Mouse (Mus musculus) cerebellum, adult 2 months (tissue): ENCODE measurements around the gene Zmynd12.

Experiments used
- CTCF ChIP-seq: fragments of 200-500 bp; IDR thresholded peaks from 2 replicates; pipeline ENCODE4 v1.5.1; 2011; ENCODE audit warnings: low read depth, mild to moderate bottlenecking, control low read depth, low read length, moderate library complexity, borderline replicate concordance; ENCODE audit not compliant: insufficient read depth
- POLR2A ChIP-seq: fragments of 200-500 bp; IDR thresholded peaks from 2 replicates; pipeline ENCODE4 v1.6.1; 2011; ENCODE audit warnings: low read length, control low read depth, borderline replicate concordance; ENCODE audit not compliant: insufficient read depth

DNA sequence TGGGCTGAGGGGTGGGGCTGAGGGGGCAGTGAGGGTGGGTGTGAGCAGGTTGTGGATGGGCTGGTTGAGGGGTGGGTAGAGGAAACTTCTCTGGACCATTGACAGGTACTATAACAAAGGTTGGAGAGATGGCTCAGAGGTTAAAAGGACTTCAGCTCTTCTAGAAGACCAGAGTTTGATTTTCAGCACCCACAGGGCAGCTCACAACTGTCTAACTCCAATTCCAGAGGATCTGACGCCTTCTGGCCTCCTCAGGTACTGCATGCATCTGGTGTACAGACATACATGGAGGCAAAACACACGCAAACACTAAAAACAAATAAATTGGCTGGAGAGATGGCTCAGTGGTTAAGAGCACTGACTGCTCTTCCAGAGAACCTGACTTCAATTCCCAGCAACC lies 89.0 kb downstream of the Zmynd12 start:
- TF ChIP-seq POLR2A (no peak), CTCF (no peak)
